Mouse (Mus musculus): ENCODE data around the gene Sparc. TPM values are rescaled to one million over a fixed set of nuclear protein-coding genes. Genes with fewer than 3 reads are reported as not detected.
"Not testable (repeated sequence)": the region's sequence is repeated elsewhere in the genome, so short reads cannot be mapped to it uniquely, and the experiment has no call there.

Gene Sparc
- polyA plus RNA-seq, 1 experiment from 2014 or later = 3,074 TPM

DNA sequence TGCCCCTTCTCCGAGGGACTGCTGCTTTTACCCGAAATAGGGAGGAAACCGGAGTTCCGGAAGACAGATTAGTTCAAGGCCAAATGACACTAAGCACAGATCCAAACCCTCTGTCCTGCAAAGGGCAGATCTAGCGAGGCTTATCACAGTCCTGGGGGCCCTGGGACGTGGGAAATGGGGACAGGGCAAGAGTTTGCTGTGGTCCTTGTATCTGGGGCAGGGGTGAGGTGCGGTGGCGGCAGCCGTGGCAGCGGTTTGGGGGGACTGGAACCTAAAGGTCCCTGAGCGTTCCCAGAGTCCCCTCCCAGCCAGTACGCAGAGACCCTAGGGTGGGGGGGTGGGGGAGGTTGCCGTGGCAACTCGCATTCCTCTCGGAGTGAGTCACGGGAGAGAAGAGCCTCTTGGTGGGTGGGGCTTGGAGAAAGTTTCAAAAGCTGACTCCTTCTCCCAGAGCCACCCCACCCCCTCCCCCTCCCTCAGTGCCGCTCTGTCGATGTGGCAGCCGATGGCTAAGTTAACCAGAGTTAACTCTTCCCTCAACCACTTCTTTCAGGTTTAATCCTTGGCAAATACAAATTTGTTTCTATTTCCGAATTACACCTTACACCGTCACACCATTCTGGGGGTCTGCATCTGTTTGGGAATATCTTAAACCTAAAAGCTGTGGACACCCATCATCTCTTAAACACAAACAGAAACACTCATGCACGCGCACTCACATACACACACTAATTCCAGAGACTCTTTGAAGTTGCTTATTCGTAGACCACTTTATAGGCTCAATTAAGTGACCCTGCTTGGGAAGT is 4.9 kb downstream of the Sparc start:
- peak overlapping the region; percentile 67 for H3K4me2 ChIP-seq (replicated peaks)
- peaks cover 43% of the 10 kb centered on the region for H3K4me1 ChIP-seq
- peak overlapping the region; percentile 97 for H3K27ac ChIP-seq (replicated peaks)
- peak; percentile 70 for ATAC-seq (ENCODE audit: insufficient number of reproducible peaks, low FRiP score, low TSS enrichment, low read depth)
- no peaks in the 10 kb centered on the region for H3K27me3 ChIP-seq
- peak overlapping the region; percentile 81 for H3K9ac ChIP-seq
- 1% methylated on average over 24 of the region's 24 CpGs for WGBS
- no peaks in the 10 kb centered on the region for H3K9me3 ChIP-seq (replicated peaks)
- H3K36me3 ChIP-seq = peaks cover 12% of the 10 kb centered on the region; the same call in 1 of the 2 replicates
- peak overlapping the region; percentile 70 for H3K4me3 ChIP-seq (replicated peaks)

- peak overlapping the region; percentile 67 for H3K4me2 ChIP-seq (replicated peaks)
- H3K27ac ChIP-seq (replicated peaks) = peak overlapping the region; percentile 97
- H3K4me1 ChIP-seq = peaks cover 57% of the 10 kb centered on the region
- peaks cover 15% of the 10 kb centered on the region for H3K36me3 ChIP-seq
- 26% methylated on average over 6 of the region's 6 CpGs for WGBS
- H3K9ac ChIP-seq = no peak overlapping the region
- H3K9me3 ChIP-seq (replicated peaks) = no peaks in the 10 kb centered on the region
- H3K27me3 ChIP-seq = no peaks in the 10 kb centered on the region
- ATAC-seq (ENCODE audit: insufficient number of reproducible peaks, low FRiP score, low TSS enrichment, low read depth) = no peak
- H3K4me3 ChIP-seq (replicated peaks) = peak overlapping the region; percentile 70
Measured at GRCm38 (mm10) chr11:55416609-55417265, 6.2 kb downstream of the Sparc start.

GRCm38 (mm10) chr11:55415731-55416130 is 7.3 kb downstream of the Sparc start:
- not testable (repeated sequence) for ATAC-seq (ENCODE audit: insufficient number of reproducible peaks, low FRiP score, low TSS enrichment, low read depth); H3K9me3 ChIP-seq (replicated peaks); H3K9ac ChIP-seq; H3K27ac ChIP-seq (replicated peaks); H3K4me3 ChIP-seq (replicated peaks); H3K27me3 ChIP-seq
- 0 out of 2 replicates have a peak overlapping the region, but pooled peaks have one; percentile 67 for H3K4me2 ChIP-seq (replicated peaks)
- peaks cover 19% of the 10 kb centered on the region for H3K36me3 ChIP-seq
- 78% methylated on average over 6 of the region's 6 CpGs for WGBS
- peaks cover 64% of the 10 kb centered on the region for H3K4me1 ChIP-seq

DNA sequence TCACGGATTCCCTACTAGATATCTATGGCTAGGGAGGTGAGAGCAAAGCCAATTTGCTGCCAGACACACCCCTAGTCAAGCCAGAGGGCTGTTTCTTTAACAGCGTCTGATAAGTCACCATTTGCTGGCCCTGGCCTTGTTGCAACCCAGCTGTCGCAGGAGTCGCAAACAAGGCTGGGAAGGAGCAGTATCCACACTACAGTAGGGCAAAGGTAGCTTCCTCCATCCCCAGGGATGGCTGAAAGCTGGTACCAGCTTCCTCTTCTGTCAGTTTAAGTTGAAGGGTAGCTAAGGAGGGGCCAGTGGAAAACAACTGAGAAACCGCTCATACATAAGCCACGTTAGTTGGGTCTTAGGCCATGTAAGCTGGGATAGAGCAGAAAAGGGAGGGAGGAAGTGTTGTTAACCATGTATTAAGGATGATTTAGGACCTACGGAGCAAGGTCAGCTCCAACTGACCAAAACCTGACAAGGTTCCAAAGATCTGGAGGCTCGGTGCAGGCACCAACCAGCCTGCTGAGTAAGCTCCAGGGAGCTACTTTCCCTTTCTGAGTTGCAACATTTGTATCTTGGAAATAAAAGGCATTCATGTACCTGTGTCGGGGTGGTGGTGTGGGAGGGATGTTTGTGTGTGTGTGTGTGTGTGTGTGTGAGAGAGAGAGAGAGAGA is 7.8 kb downstream of the Sparc start:
- H3K4me2 ChIP-seq (replicated peaks) = peak overlapping the region; percentile 24
- no peaks in the 10 kb centered on the region for H3K27me3 ChIP-seq
- no peak for ATAC-seq (ENCODE audit: insufficient number of reproducible peaks, low FRiP score, low TSS enrichment, low read depth)
- H3K4me1 ChIP-seq = peaks cover 64% of the 10 kb centered on the region
- peak overlapping the region; percentile 40; the same call in 1 of the 2 replicates for H3K27ac ChIP-seq (replicated peaks)
- H3K4me3 ChIP-seq (replicated peaks) = peak overlapping the region; percentile 6; the same call in 1 of the 2 replicates
- peaks cover 19% of the 10 kb centered on the region for H3K36me3 ChIP-seq
- WGBS = 63% methylated on average over 9 of the region's 9 CpGs
- 0 out of 2 replicates have a peak overlapping the region, but pooled peaks have one; percentile 21 for H3K9ac ChIP-seq
- H3K9me3 ChIP-seq (replicated peaks) = no peaks in the 10 kb centered on the region

- peak overlapping the region; percentile 24; the same call in 1 of the 2 replicates for H3K4me2 ChIP-seq (replicated peaks)
- 61% methylated on average over 5 of the region's 5 CpGs for WGBS
- ATAC-seq (ENCODE audit: insufficient number of reproducible peaks, low FRiP score, low TSS enrichment, low read depth) = no peak
Measured at GRCm38 (mm10) chr11:55414314-55414713, 8.7 kb downstream of the Sparc start.

GRCm38 (mm10) chr11:55413416-55413796 is 9.6 kb downstream of the Sparc start:
- no peaks in the 10 kb centered on the region for H3K9me3 ChIP-seq (replicated peaks)
- 93% methylated on average over 2 of the region's 2 CpGs for WGBS
- H3K36me3 ChIP-seq = peaks cover 37% of the 10 kb centered on the region
- no peak overlapping the region for H3K4me3 ChIP-seq (replicated peaks)
- H3K27me3 ChIP-seq = no peaks in the 10 kb centered on the region
- H3K9ac ChIP-seq = no peak overlapping the region
- no peak for ATAC-seq (ENCODE audit: insufficient number of reproducible peaks, low FRiP score, low TSS enrichment, low read depth)
- peaks cover 60% of the 10 kb centered on the region for H3K4me1 ChIP-seq
- 0 out of 2 replicates have a peak overlapping the region, but pooled peaks have one; percentile 40 for H3K27ac ChIP-seq (replicated peaks)
- no peak overlapping the region for H3K4me2 ChIP-seq (replicated peaks)

More at GRCm38 (mm10) chr11:55414314-55414713, 8.7 kb downstream of the Sparc start:
- Histone ChIP-seq H3K9ac (no peak overlapping the region), H3K4me1 (peaks cover 60% of the 10 kb centered on the region), H3K36me3 (peaks cover 28% of the 10 kb centered on the region), H3K4me3 (replicated peaks) (no peak overlapping the region), H3K9me3 (replicated peaks) (no peaks in the 10 kb centered on the region), H3K27ac (replicated peaks) (peak overlapping the region; percentile 40), H3K27me3 (no peaks in the 10 kb centered on the region)

DNA sequence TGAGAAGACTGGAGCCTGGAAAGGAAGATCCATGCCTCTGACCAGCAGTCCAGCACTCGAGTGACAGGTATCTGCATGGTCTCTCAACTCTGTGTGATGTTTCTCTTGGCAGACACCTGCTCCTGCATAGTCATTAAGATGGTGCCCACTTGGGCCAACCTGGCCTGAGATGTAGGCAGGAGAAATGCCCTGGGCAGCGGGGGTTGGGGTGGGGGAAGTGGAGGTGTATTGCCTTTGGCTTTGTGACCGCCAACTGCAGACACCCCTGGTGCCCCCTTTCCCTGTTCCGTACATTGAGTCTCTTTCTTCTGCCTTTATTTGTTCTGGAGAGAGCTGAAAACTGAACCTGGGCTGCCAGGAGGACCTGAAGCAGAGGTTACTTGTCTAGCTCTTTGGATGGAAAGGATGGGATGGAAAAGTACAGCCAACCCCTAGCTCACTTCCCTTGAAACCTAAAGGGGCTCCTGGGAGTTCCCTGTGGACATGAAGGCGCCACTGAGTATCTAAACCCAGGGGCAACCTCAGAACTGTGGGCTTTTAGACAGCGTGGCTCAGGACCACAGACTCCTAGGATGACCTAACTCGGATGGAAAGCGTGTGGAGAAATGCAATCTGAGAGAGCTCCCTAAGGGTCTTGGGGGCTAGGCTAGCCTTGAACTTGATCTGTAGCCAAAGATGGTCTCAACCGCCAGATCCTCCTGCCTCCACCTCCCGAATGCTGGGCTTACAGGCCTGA is 10.1 kb downstream of the Sparc start:
- peaks cover 60% of the 10 kb centered on the region for H3K4me1 ChIP-seq
- H3K9me3 ChIP-seq (replicated peaks) = no peaks in the 10 kb centered on the region
- no peak for ATAC-seq (ENCODE audit: insufficient number of reproducible peaks, low FRiP score, low TSS enrichment, low read depth)
- no peaks in the 10 kb centered on the region for H3K27me3 ChIP-seq
- no peak overlapping the region for H3K4me3 ChIP-seq (replicated peaks)
- no peak overlapping the region for H3K27ac ChIP-seq (replicated peaks)
- 87% methylated on average over 10 of the region's 10 CpGs for WGBS
- no peak overlapping the region for H3K4me2 ChIP-seq (replicated peaks)
- H3K9ac ChIP-seq = no peak overlapping the region
- peaks cover 43% of the 10 kb centered on the region for H3K36me3 ChIP-seq

GRCm38 (mm10) chr11:55412034-55412433 is 10.9 kb downstream of the Sparc start:
- Histone ChIP-seq H3K4me3 (replicated peaks) (no peak overlapping the region), H3K4me2 (replicated peaks) (0 out of 2 replicates have a peak overlapping the region, but pooled peaks have one; percentile 1), H3K27me3 (no peaks in the 10 kb centered on the region), H3K9me3 (replicated peaks) (no peaks in the 10 kb centered on the region), H3K4me1 (peaks cover 60% of the 10 kb centered on the region), H3K9ac (no peak overlapping the region; the same call in 1 of the 2 replicates), H3K36me3 (peaks cover 51% of the 10 kb centered on the region), H3K27ac (replicated peaks) (no peak overlapping the region)
- no peak for ATAC-seq (ENCODE audit: insufficient number of reproducible peaks, low FRiP score, low TSS enrichment, low read depth)
- WGBS = 77% methylated on average over 7 of the region's 7 CpGs

GRCm38 (mm10) chr11:55410502-55410901 is 12.5 kb downstream of the Sparc start:
- peak overlapping the region; percentile 55 for H3K27ac ChIP-seq (replicated peaks)
- H3K4me3 ChIP-seq (replicated peaks) = no peak overlapping the region
- no peak for ATAC-seq (ENCODE audit: insufficient number of reproducible peaks, low FRiP score, low TSS enrichment, low read depth)
- no peak overlapping the region for H3K4me2 ChIP-seq (replicated peaks)
- H3K36me3 ChIP-seq = peaks cover 66% of the 10 kb centered on the region
- H3K9ac ChIP-seq = no peak overlapping the region
- no peaks in the 10 kb centered on the region for H3K9me3 ChIP-seq (replicated peaks)
- H3K4me1 ChIP-seq = peaks cover 47% of the 10 kb centered on the region
- WGBS = 38% methylated on average over 3 of the region's 3 CpGs
- no peaks in the 10 kb centered on the region for H3K27me3 ChIP-seq

- no peak overlapping the region for H3K4me2 ChIP-seq (replicated peaks)
- H3K9me3 ChIP-seq (replicated peaks) = no peaks in the 10 kb centered on the region
- H3K9ac ChIP-seq = no peak overlapping the region
- H3K27me3 ChIP-seq = no peaks in the 10 kb centered on the region
- H3K4me1 ChIP-seq = peaks cover 42% of the 10 kb centered on the region
- H3K27ac ChIP-seq (replicated peaks) = no peak overlapping the region
- no peak for ATAC-seq (ENCODE audit: insufficient number of reproducible peaks, low FRiP score, low TSS enrichment, low read depth)
- H3K36me3 ChIP-seq = peaks cover 71% of the 10 kb centered on the region
- WGBS = 86% methylated on average over 3 of the region's 3 CpGs
- no peak overlapping the region for H3K4me3 ChIP-seq (replicated peaks)
Measured at GRCm38 (mm10) chr11:55410005-55410404, 13.0 kb downstream of the Sparc start.

All from embryonic facial prominence, embryonic 15.5 days (tissue).